Mouse (Mus musculus) megakaryocyte, embryonic 14.5 days (primary cell): ENCODE data around the gene Mst1.

ENCODE experiments used
- FLI1 ChIP-seq: IDR thresholded peaks from 2 replicates; pipeline ENCODE4 v1.6.1; 2012; ENCODE audit warnings: low read length, inconsistent platforms, mixed read lengths
- GATA1 ChIP-seq: IDR thresholded peaks from 3 replicates; pipeline ENCODE4 v1.6.1; 2012; ENCODE audit warnings: mixed read lengths, low read length, inconsistent platforms, borderline replicate concordance

GRCm38 (mm10) chr9:108090611-108091120 lies 10.4 kb downstream of the Mst1 start:
- TF ChIP-seq GATA1 (no peak), FLI1 (no peak)
